ENCODE assay signal across 13 mouse cellular contexts in the genomic region with DNA sequence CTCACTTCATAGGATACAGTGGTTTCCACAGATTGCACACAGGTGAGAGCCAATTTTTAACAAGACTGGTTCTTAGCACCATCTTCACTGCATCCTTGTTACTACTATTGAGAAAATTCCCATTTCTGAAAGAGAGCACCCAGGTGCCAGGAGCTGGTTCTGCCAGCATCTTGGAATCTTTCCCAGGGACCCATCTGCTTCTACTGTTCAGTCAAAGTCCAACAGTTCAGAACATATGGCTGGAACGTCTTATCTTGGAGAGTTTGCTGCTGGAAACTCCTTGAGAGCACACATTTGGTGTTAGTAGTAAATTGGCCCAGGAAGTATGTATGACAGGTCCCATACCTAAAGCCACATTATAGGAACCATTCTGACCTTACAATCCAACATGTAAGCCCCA.
DNase-seq lines count a peak whose midpoint lies in the region; ATAC-seq and TF ChIP-seq lines count a peak whose summit lies in the region.
"Had no signal": no experiment of that assay in that cellular context is flagged by ENCODE, and none has a peak within 500 bp of the region (broad histone marks: within the 10 kb centered on the region; RNA-seq: fewer than 3 reads in every experiment).

No protein-coding gene starts in this region.

- no peaks in the 10 kb centered on the region for H3K4me1 ChIP-seq in forebrain, embryonic 13.5 days
- H3K4me1 ChIP-seq in forebrain, embryonic 12.5 days, result no peaks in the 10 kb centered on the region
- H3K4me1 ChIP-seq: heart, embryonic 15.5 days; hindbrain, embryonic 13.5 days had no signal

- DNase-seq in frontal cortex, postnatal 36 days (ENCODE audit: low spot score in 2 of 2), result peak; percentile 23 to 73
- peak; percentile 12 to 20 for DNase-seq in left cerebral cortex, adult 2 months (ENCODE audit: extremely low spot score in 1 of 2, low spot score in 2 of 2)
- peak; percentile 35 for DNase-seq in right cerebral cortex, postnatal 25 days
- no peak for DNase-seq in lung, adult 18-20 months
- DNase-seq in gastrocnemius, adult 18-20 months (ENCODE audit: low spot score), result no peak
- DNase-seq in kidney, adult 11 months, result no peak
- DNase-seq: adrenal gland, adult 8-10 months; kidney, adult 2 months had no signal

- ATAC-seq in forebrain, embryonic 13.5 days, result peak; percentile 45; the same call in 1 of the 2 replicates
- ATAC-seq in forebrain, embryonic 12.5 days (ENCODE audit: low FRiP score), result no peak

- no peaks in the 10 kb centered on the region for H3K27me3 ChIP-seq in forebrain, embryonic 13.5 days
- H3K27me3 ChIP-seq in forebrain, embryonic 12.5 days, result no peaks in the 10 kb centered on the region
- H3K27me3 ChIP-seq: heart, embryonic 15.5 days; hindbrain, embryonic 13.5 days had no signal

- no peaks in the 10 kb centered on the region for H3K36me3 ChIP-seq in forebrain, embryonic 13.5 days (ENCODE audit: poor library complexity, severe bottlenecking)
- no peaks in the 10 kb centered on the region for H3K36me3 ChIP-seq in forebrain, embryonic 12.5 days (replicated peaks)
- H3K36me3 ChIP-seq: heart, embryonic 15.5 days; hindbrain, embryonic 13.5 days had no signal

- intact Hi-C loops in left cerebral cortex, adult 2 months (cut with DNase I), result no loop called here

- H3K27ac ChIP-seq in forebrain, embryonic 13.5 days, result no peak overlapping the region
- H3K27ac ChIP-seq in forebrain, embryonic 12.5 days, result no peak overlapping the region
- H3K27ac ChIP-seq in left cerebral cortex, adult 2 months, result no peak overlapping the region
- H3K27ac ChIP-seq: heart, embryonic 15.5 days; hindbrain, embryonic 13.5 days had no signal

- 76% methylated on average over 1 of the region's 1 CpGs for WGBS in forebrain, embryonic 13.5 days
- WGBS in forebrain, embryonic 12.5 days, result 88% methylated on average over 1 of the region's 1 CpGs

- no peaks in the 10 kb centered on the region for H3K9me3 ChIP-seq in forebrain, embryonic 13.5 days (replicated peaks)
- H3K9me3 ChIP-seq in forebrain, embryonic 12.5 days, result no peaks in the 10 kb centered on the region
- H3K9me3 ChIP-seq: heart, embryonic 15.5 days; hindbrain, embryonic 13.5 days had no signal

- TF ChIP-seq CTCF in left cerebral cortex, adult 2 months (IDR thresholded peaks at IDR 0.05), result no peak

- H3K9ac ChIP-seq in forebrain, embryonic 13.5 days, result no peak overlapping the region
- no peak overlapping the region for H3K9ac ChIP-seq in forebrain, embryonic 12.5 days
- H3K9ac ChIP-seq: heart, embryonic 15.5 days; hindbrain, embryonic 13.5 days had no signal

- no peak overlapping the region for H3K4me3 ChIP-seq in forebrain, embryonic 13.5 days
- H3K4me3 ChIP-seq in forebrain, embryonic 12.5 days (replicated peaks), result no peak overlapping the region
- H3K4me3 ChIP-seq in left cerebral cortex, adult 2 months, result no peak overlapping the region
- H3K4me3 ChIP-seq: erythroblast, embryonic 14.5 days; heart, embryonic 15.5 days; hindbrain, embryonic 13.5 days had no signal

- no peak overlapping the region for H3K4me2 ChIP-seq in forebrain, embryonic 13.5 days
- H3K4me2 ChIP-seq in forebrain, embryonic 12.5 days, result no peak overlapping the region
- H3K4me2 ChIP-seq: heart, embryonic 15.5 days; hindbrain, embryonic 13.5 days had no signal

Comparison
In these comparisons a context has a peak if more than half of its experiments do, and no peak if none do; other contexts are left out.
1. DNase-seq: peak in frontal cortex, postnatal 36 days (2 of 2), left cerebral cortex, adult 2 months (2 of 2) and right cerebral cortex, postnatal 25 days (single experiment); none in lung, adult 18-20 months (0 of 2), gastrocnemius, adult 18-20 months (single experiment) and kidney, adult 11 months (single experiment).